Mouse (Mus musculus): Measurements from ENCODE around the gene Gzf1. TPM values are rescaled to one million over a fixed set of nuclear protein-coding genes. Genes with fewer than 3 reads are reported as not detected.
A peak's percentile ranks its signal among the peaks of the same experiment; 100 is the strongest.

The Gzf1 gene
- polyA plus RNA-seq, 1 experiment from 2014 or later: 27.5 TPM

DNA sequence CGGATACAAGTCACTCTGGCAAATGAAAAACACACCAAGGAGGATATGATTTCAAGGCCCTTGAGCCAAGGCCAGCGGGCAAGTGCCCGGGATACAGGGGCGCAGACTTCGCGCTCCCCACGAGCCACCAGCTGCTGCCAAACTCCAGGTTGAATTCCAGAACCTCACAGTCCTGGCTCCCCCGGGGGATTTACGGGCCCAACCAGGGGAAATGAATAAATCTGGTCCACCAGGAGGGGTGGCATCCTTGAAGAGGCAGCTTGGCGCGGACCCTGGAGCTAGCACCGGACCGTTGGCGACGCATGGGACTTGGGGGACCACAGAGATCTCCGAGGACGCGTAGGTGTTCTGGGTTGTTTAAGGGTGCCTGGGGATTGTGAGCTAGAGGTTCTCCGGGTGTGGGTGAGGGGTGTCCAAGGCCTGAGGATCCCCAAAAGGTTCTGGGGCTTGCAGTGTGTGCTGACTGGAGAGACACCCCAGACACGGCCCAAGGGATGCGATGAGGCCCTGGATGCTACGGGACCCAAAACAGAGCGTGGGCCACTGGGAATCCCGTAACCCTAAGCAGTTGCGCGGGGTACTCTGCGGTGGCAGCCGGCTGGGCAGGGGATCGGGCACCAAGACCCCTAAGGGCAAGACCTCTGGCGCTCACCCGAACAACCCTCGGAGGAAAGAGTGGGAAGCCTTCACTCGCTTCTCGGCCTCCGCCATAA is 50.9 kb downstream of the Gzf1 start:
- Histone ChIP-seq H3K36me3 (ENCODE audit: control insufficient read depth, insufficient read depth, low read length) (no peaks in the 10 kb centered on the region), H3K4me1 (ENCODE audit: control insufficient read depth, insufficient read depth, low read length) (peaks cover 4% of the 10 kb centered on the region; the same call in 1 of the 2 replicates), H3K4me2 (peak overlapping the region; percentile 94), H3K9me3 (ENCODE audit: control insufficient read depth, low read length) (peaks cover 5% of the 10 kb centered on the region; the same call in 1 of the 2 replicates), H3K27ac (ENCODE audit: low read depth, low read length) (no peak overlapping the region), H3K9ac (ENCODE audit: low read length) (peak overlapping the region; percentile 83), H3K27me3 (ENCODE audit: control insufficient read depth, insufficient read depth, low read length) (no peaks in the 10 kb centered on the region), H3K4me3 (ENCODE audit: low read depth, low read length) (peak overlapping the region; percentile 66)
- ATAC-seq (ENCODE audit: low FRiP score) (peak; percentile 81; the same call in 1 of the 2 replicates), DNase-seq (ENCODE audit: low spot score, missing footprints) (peak; percentile 93)
- under 1% methylated on average over 35 of the region's 35 CpGs for WGBS

DNA sequence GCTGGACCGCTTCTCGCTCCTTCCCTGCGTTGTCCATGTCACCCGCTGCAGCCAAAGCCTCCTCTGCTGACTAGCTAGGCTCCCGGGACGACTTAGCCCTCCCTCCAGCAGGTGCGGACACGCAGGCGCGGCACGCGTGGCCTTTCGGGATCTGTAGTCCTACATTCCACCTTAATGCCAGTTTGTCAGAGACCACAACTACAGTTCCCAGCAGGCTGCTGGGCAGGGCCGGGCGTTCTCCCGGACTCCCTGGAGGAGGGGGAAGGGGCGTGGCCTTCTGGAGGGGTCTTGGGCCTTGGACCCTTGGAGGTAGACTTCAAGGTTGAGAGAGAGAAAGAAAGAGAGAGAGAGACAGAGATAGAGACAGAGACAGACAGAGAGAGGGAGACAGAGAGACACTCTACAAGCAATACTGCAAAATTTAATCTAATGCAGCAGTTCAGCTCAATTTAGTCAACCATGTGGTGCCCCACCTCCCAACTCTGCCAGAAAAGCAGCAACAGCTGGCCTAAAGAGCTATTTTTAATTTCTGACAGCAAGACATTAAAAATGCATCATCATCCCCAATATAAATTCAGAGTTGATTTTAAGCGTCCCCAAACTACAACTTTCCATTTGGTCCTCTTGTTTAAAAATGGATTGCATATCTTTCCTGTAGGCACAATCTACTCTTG is 51.6 kb downstream of the Gzf1 start, which contains the start of gene Napb:
Napb (minus strand) TSS at position 141 of the 674 bp plus-strand sequence.
- ATAC-seq (ENCODE audit: low FRiP score) (peak; percentile 100), DNase-seq (ENCODE audit: low spot score, missing footprints) (peak; percentile 99)
- Histone ChIP-seq H3K4me1 (ENCODE audit: control insufficient read depth, insufficient read depth, low read length) (peaks cover 4% of the 10 kb centered on the region; the same call in 1 of the 2 replicates), H3K9me3 (ENCODE audit: control insufficient read depth, low read length) (peaks cover 5% of the 10 kb centered on the region; the same call in 1 of the 2 replicates), H3K4me2 (peak within 1 kb of the TSS; percentile 94), H3K27ac (ENCODE audit: low read depth, low read length) (no peak within 1 kb of the TSS), H3K27me3 (ENCODE audit: control insufficient read depth, insufficient read depth, low read length) (no peaks in the 10 kb centered on the region), H3K4me3 (ENCODE audit: low read depth, low read length) (peak within 1 kb of the TSS; percentile 66), H3K36me3 (ENCODE audit: control insufficient read depth, insufficient read depth, low read length) (no peaks in the 10 kb centered on the region), H3K9ac (ENCODE audit: low read length) (peak within 1 kb of the TSS; percentile 83)
- 4% methylated on average over 18 of the region's 18 CpGs for WGBS

Other genes starting within 250 kb of the Gzf1 start
- gene Cd93, start 237.5 kb upstream of the Gzf1 start, polyA plus RNA-seq (2014; fragmentation: Nextera tagmentation; extraction: Ambion mirVana): 5.9 and 7.3 TPM in 2 replicates
- 122 and 133 TPM in 2 replicates for gene Nxt1, start 8.4 kb upstream of the Gzf1 start, polyA plus RNA-seq (2014; fragmentation: Nextera tagmentation; extraction: Ambion mirVana)
- 17.1 and 23.6 TPM in 2 replicates for gene Napb, start 51.4 kb downstream of the Gzf1 start, polyA plus RNA-seq (2014; fragmentation: Nextera tagmentation; extraction: Ambion mirVana)
- gene Cstl1, start 69.3 kb downstream of the Gzf1 start, polyA plus RNA-seq (2014; fragmentation: Nextera tagmentation; extraction: Ambion mirVana): not detected in 2 replicates
- gene Cst11, start 90.5 kb downstream of the Gzf1 start, polyA plus RNA-seq (2014; fragmentation: Nextera tagmentation; extraction: Ambion mirVana): not detected in 2 replicates
- not detected in 2 replicates for gene 8030411F24Rik, start 101.0 kb downstream of the Gzf1 start, polyA plus RNA-seq (2014; fragmentation: Nextera tagmentation; extraction: Ambion mirVana)
- gene Cst12, start 108.3 kb downstream of the Gzf1 start, polyA plus RNA-seq (2014; fragmentation: Nextera tagmentation; extraction: Ambion mirVana): not detected in 2 replicates
- not detected in 2 replicates for gene Cst8, start 117.8 kb downstream of the Gzf1 start, polyA plus RNA-seq (2014; fragmentation: Nextera tagmentation; extraction: Ambion mirVana)
- gene Cst13, start 139.1 kb downstream of the Gzf1 start, polyA plus RNA-seq (2014; fragmentation: Nextera tagmentation; extraction: Ambion mirVana): not detected in 2 replicates
- gene Cst9, start 154.1 kb downstream of the Gzf1 start, polyA plus RNA-seq (2014; fragmentation: Nextera tagmentation; extraction: Ambion mirVana): not detected in 2 replicates
- not detected in 2 replicates for gene 9230104L09Rik, start 184.0 kb downstream of the Gzf1 start, polyA plus RNA-seq (2014; fragmentation: Nextera tagmentation; extraction: Ambion mirVana)
- gene Cst3, start 194.7 kb downstream of the Gzf1 start, polyA plus RNA-seq (2014; fragmentation: Nextera tagmentation; extraction: Ambion mirVana): 341 and 346 TPM in 2 replicates